In genomic region chr7:25707581-25708292, GRCm38 (mm10) we compare ENCODE assay signal across 8 mouse cellular contexts. TPM values are rescaled to one million over a fixed set of nuclear protein-coding genes. Genes with fewer than 3 reads are reported as not detected.
DNase-seq lines count a peak whose midpoint lies in the region; ATAC-seq and TF ChIP-seq lines count a peak whose summit lies in the region.

No protein-coding gene starts in this region.

- no peak for DNase-seq in thymus, adult 2 months
- DNase-seq in thymus, postnatal 25 days, result no peak
- DNase-seq in heart, adult 9 months (ENCODE audit: low spot score in 2 of 2), result peak; percentile 75 to 87
- DNase-seq in kidney, adult 2 months, result peak; percentile 79
- peak; percentile 91 for DNase-seq in lung, postnatal 0 days (ENCODE audit: low spot score)
- DNase-seq in yolk sac, embryonic 10.5 days (ENCODE audit: low spot score), result no peak
- DNase-seq in spleen, postnatal 14 days (ENCODE audit: low spot score in 2 of 2), result no peak
- no peak for DNase-seq in left cerebral cortex, adult 9 months (ENCODE audit: low spot score in 2 of 2)

- H3K4me1 ChIP-seq in thymus, adult 2 months (replicated peaks; ENCODE audit: control insufficient read depth, insufficient read depth, low read length), result peaks cover 21% of the 10 kb centered on the region
- H3K4me1 ChIP-seq in kidney, adult 2 months (ENCODE audit: control insufficient read depth, insufficient read depth, low read length), result 0 out of 2 replicates have a peak, but pooled peaks cover 3% of the 10 kb centered on the region
- peaks cover 14% of the 10 kb centered on the region for H3K4me1 ChIP-seq in lung, postnatal 0 days (ENCODE audit: insufficient read depth, low read depth, low read length)

- H3K27ac ChIP-seq in thymus, adult 2 months (ENCODE audit: control insufficient read depth, insufficient read depth, low read length), result 0 out of 2 replicates have a peak overlapping the region, but pooled peaks have one; percentile 2
- H3K27ac ChIP-seq in kidney, adult 2 months (ENCODE audit: insufficient read depth, low read depth, low read length), result peak overlapping the region; percentile 66
- peak overlapping the region; percentile 75 for H3K27ac ChIP-seq in lung, postnatal 0 days (ENCODE audit: low read length)

- TF ChIP-seq CTCF in thymus, adult 2 months (IDR thresholded peaks at IDR 0.05; ENCODE audit: borderline replicate concordance, control insufficient read depth, extremely low read depth, insufficient read depth, low read length, poor library complexity), result no peak
- TF ChIP-seq CTCF in kidney, adult 2 months (conservative IDR thresholded peaks at IDR 0.05; ENCODE audit: insufficient read depth, insufficient read length, low read depth, low read length), result no peak
- no peak for TF ChIP-seq CTCF in lung, postnatal 0 days (IDR thresholded peaks at IDR 0.05)

- no peak for TF ChIP-seq POLR2A in thymus, adult 2 months (IDR thresholded peaks at IDR 0.05; ENCODE audit: control insufficient read depth, extremely low read depth, insufficient read depth, low read length, poor library complexity)
- TF ChIP-seq POLR2A in kidney, adult 2 months (IDR thresholded peaks at IDR 0.05; ENCODE audit: low read depth, low read length), result no peak

- H3K4me2 ChIP-seq in lung, postnatal 0 days (replicated peaks; ENCODE audit: low read depth, low read length), result no peak overlapping the region

- H3K36me3 ChIP-seq in thymus, adult 2 months (ENCODE audit: control insufficient read depth, insufficient read depth, low read length), result peaks cover 19% of the 10 kb centered on the region
- no peaks in the 10 kb centered on the region for H3K36me3 ChIP-seq in kidney, adult 2 months (ENCODE audit: control insufficient read depth, insufficient read depth, low read length)
- no peaks in the 10 kb centered on the region for H3K36me3 ChIP-seq in lung, postnatal 0 days (ENCODE audit: insufficient read depth, low read length)

- H3K27me3 ChIP-seq in thymus, adult 2 months (ENCODE audit: control insufficient read depth, insufficient read depth, low read length), result no peaks in the 10 kb centered on the region
- H3K27me3 ChIP-seq in kidney, adult 2 months (replicated peaks; ENCODE audit: control insufficient read depth, insufficient read depth, low read length), result no peaks in the 10 kb centered on the region
- no peaks in the 10 kb centered on the region for H3K27me3 ChIP-seq in lung, postnatal 0 days (replicated peaks; ENCODE audit: insufficient read depth, low read length)

- ATAC-seq in lung, postnatal 0 days, result peak; percentile 82

- H3K9ac ChIP-seq in lung, postnatal 0 days (replicated peaks; ENCODE audit: low read depth), result no peak overlapping the region

- peak; percentile 83 for TF ChIP-seq EP300 in lung, postnatal 0 days (IDR thresholded peaks at IDR 0.05)

- 52% methylated on average over 15 of the region's 15 CpGs for WGBS in thymus, adult 2 months
- WGBS in kidney, adult 2 months, result 43% methylated on average over 15 of the region's 15 CpGs
- WGBS in lung, postnatal 0 days, result 27% methylated on average over 15 of the region's 15 CpGs

- no peaks in the 10 kb centered on the region for H3K9me3 ChIP-seq in lung, postnatal 0 days (ENCODE audit: low read length)

- H3K4me3 ChIP-seq in thymus, adult 2 months (ENCODE audit: control insufficient read depth, insufficient read depth, low read length), result no peak overlapping the region
- H3K4me3 ChIP-seq in kidney, adult 2 months (ENCODE audit: insufficient read depth, low read depth, low read length), result no peak overlapping the region
- no peak overlapping the region for H3K4me3 ChIP-seq in lung, postnatal 0 days (ENCODE audit: low read depth, low read length)

RNA-seq across cellular contexts. Expression of gene Ccdc97, which starts 11.2 kb away (rescaled TPM):
- 184 and 185 TPM in 2 replicates for polyA plus RNA-seq in thymus, adult 2 months (2012; rRNA removed)
- 52.5 and 53.5 TPM in 2 replicates for polyA plus RNA-seq in kidney, adult 2 months (2012; rRNA removed)
- 9.8 and 12.1 TPM in 2 replicates for polyA plus RNA-seq in lung, postnatal 0 days (2015; fragmentation: Nextera tagmentation; extraction: Ambion mirVana)

RNA-seq across cellular contexts. Expression of gene Tgfb1, which starts 20.9 kb away (rescaled TPM):
- polyA plus RNA-seq in thymus, adult 2 months (2012; rRNA removed), result 125 and 157 TPM in 2 replicates
- 18.9 and 24.5 TPM in 2 replicates for polyA plus RNA-seq in kidney, adult 2 months (2012; rRNA removed)
- 6.6 and 9.0 TPM in 2 replicates for polyA plus RNA-seq in lung, postnatal 0 days (2015; fragmentation: Nextera tagmentation; extraction: Ambion mirVana)

RNA-seq across cellular contexts. Expression of gene B9d2, which starts 27.2 kb away (rescaled TPM):
- polyA plus RNA-seq in thymus, adult 2 months (2012; rRNA removed), result 153 and 164 TPM in 2 replicates
- 63.1 and 70.4 TPM in 2 replicates for polyA plus RNA-seq in kidney, adult 2 months (2012; rRNA removed)
- 28.6 and 28.8 TPM in 2 replicates for polyA plus RNA-seq in lung, postnatal 0 days (2015; fragmentation: Nextera tagmentation; extraction: Ambion mirVana)

RNA-seq across cellular contexts. Expression of gene Tmem91, which starts 32.8 kb away (rescaled TPM):
- 1.4 and 2.9 TPM in 2 replicates for polyA plus RNA-seq in thymus, adult 2 months (2012; rRNA removed)
- 0.27 and 0.48 TPM in 2 replicates for polyA plus RNA-seq in kidney, adult 2 months (2012; rRNA removed)
- polyA plus RNA-seq in lung, postnatal 0 days (2015; fragmentation: Nextera tagmentation; extraction: Ambion mirVana), result 1.2 and 2.0 TPM in 2 replicates

RNA-seq across cellular contexts. Expression of gene Hnrnpul1, which starts 46.8 kb away (rescaled TPM):
- 102 and 134 TPM in 2 replicates for polyA plus RNA-seq in thymus, adult 2 months (2012; rRNA removed)
- 33.3 and 41.7 TPM in 2 replicates for polyA plus RNA-seq in kidney, adult 2 months (2012; rRNA removed)
- 32.4 and 34.5 TPM in 2 replicates for polyA plus RNA-seq in lung, postnatal 0 days (2015; fragmentation: Nextera tagmentation; extraction: Ambion mirVana)

Comparison
In these comparisons a context has a peak if more than half of its experiments do, and no peak if none do; other contexts are left out.
1. DNase-seq: peak in heart, adult 9 months (2 of 2), kidney, adult 2 months (single experiment) and lung, postnatal 0 days (single experiment); none in thymus, adult 2 months (single experiment), thymus, postnatal 25 days (single experiment), yolk sac, embryonic 10.5 days (single experiment), spleen, postnatal 14 days (0 of 2) and left cerebral cortex, adult 9 months (0 of 2).
2. H3K27ac ChIP-seq: peak in every context shown above with its lines; median percentile 75 in lung, postnatal 0 days; 66 in kidney, adult 2 months; 2 in thymus, adult 2 months.